Mouse (Mus musculus) cortical plate, adult 2 months (tissue): ENCODE data around the gene Tnfsf10.

Source experiments
- CTCF ChIP-seq: fragments of 200-500 bp; IDR thresholded peaks from 2 replicates; pipeline ENCODE4 v1.5.1; 2011; ENCODE audit warnings: mild to moderate bottlenecking, control low read depth, low read length; ENCODE audit not compliant: insufficient read depth; ENCODE audit errors: extremely low read depth
- POLR2A ChIP-seq: fragments of 200-500 bp; IDR thresholded peaks from 2 replicates; pipeline ENCODE4 v1.6.1; 2011; ENCODE audit warnings: mild to moderate bottlenecking, low read length, control low read depth; ENCODE audit not compliant: insufficient read depth; ENCODE audit errors: extremely low read depth

DNA sequence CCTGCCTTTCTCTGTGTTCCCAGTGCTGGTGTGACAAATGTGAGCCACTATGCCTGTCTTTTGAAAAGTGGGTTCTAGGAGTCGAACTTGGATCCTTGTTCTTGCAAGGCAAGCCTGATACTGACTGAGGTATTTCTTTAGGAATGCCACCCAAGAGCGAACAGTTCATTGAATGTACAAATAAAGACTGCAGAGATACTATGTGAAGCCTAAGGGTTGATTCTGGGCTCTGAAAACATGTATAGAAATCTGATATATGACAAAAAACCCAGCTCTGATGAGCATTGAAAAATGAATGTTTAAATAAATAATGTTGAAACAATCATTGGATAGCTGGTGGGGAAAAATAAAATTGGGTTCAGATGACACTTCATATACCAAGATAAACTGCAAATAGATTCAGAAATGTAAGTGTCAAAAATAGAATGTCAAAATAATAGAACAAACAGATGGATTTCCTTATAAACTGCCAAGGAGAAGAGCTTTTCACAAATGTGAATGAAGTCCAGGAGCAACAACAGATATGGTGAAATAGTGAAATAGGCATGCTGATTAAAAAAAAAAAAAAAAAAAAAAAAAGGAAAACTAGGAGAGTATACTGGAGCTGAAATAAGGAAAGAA, 42.4 kb downstream of the Tnfsf10 start:
- TF ChIP-seq CTCF (no peak), POLR2A (no peak)
